Mouse (Mus musculus) bone marrow, adult 2 months (tissue): Measurements from ENCODE around the gene Ank2. TPM values are rescaled to one million over a fixed set of nuclear protein-coding genes. Genes with fewer than 3 reads are reported as not detected.

Source experiments
- H3K27ac ChIP-seq: fragments of 200-500 bp; 2 replicates; pipeline ENCODE4 v1.5.1; 2012; ENCODE audit warnings: low read depth, mild to moderate bottlenecking, control low read depth, inconsistent platforms, low read length; ENCODE audit not compliant: control insufficient read depth, poor library complexity, insufficient read depth
- H3K4me1 ChIP-seq: fragments of 200-500 bp; 2 replicates; pipeline ENCODE4 v1.6.1; 2011; ENCODE audit warnings: low read length; ENCODE audit not compliant: control insufficient read depth, insufficient read depth
- H3K4me3 ChIP-seq: fragments of 200-500 bp; replicated peaks from 2 replicates; pipeline ENCODE3; 2011; ENCODE audit warnings: mild to moderate bottlenecking, low read depth, low read length, control low read depth; ENCODE audit not compliant: control insufficient read depth
- CTCF ChIP-seq: fragments of 200-500 bp; IDR thresholded peaks from 2 replicates; pipeline ENCODE4 v1.5.1; 2011; ENCODE audit warnings: low read length, control low read depth; ENCODE audit not compliant: control insufficient read depth, insufficient read depth
- POLR2A ChIP-seq: fragments of 200-500 bp; IDR thresholded peaks from 2 replicates; pipeline ENCODE4 v1.6.1; 2011; ENCODE audit warnings: low read depth, mild to moderate bottlenecking, control low read depth, low read length, borderline replicate concordance; ENCODE audit not compliant: control insufficient read depth
- WGBS: fragments of 180-500 bp; shearing (Covaris S2); methylation state at CpG from one replicate; pipeline ENCODE4 v1.1.7; 2018; 5-methylcytosine and 5-hydroxymethylcytosine counted together
- polyA plus RNA-seq: library from polyadenylated mRNA; stranded (reverse); fragments of >200 nt; gene quantifications from 2 replicates; pipeline ENCODE4 v1.2.4, GENCODE M21; 2011; ENCODE audit warnings: low replicate concordance; ENCODE audit not compliant: missing spikeins, insufficient read depth, insufficient read length

Ank2 gene
- polyA plus RNA-seq, 1 experiment, result 5.5 TPM

DNA sequence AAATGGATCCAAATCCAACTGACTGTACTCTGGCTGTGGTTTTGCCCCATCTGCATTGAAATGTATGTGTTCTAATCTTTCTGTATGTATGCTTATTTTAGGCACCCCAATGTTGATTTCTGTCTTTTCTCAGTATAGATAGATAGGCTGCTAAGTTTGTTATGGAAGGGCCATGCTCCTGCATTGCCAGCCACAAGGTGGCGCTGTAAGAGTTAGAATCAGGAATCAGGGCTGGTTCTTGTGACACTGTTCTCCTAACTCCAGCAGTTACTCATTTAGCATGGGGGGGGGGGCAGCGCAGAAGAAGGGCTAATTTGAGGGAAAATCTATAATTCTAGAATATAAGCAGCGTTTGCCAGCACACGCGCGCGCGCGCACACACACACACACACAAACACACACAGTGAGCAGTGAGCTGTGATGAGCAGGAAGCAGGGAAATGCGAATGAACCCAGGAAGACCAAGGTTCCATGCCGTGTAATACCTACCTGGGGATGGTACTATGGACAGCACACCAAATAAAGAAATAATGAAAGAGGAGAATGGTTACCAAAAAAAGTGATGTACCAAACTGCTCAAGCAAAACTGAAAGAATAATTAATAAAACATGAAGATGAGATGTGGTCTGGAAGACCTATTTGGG lies 520.3 kb downstream of the Ank2 start:
- H3K27ac ChIP-seq, result no peak overlapping the region
- TF ChIP-seq CTCF (peak; percentile 62), POLR2A (no peak)
- WGBS, result 64% methylated on average over 11 of the region's 11 CpGs

DNA sequence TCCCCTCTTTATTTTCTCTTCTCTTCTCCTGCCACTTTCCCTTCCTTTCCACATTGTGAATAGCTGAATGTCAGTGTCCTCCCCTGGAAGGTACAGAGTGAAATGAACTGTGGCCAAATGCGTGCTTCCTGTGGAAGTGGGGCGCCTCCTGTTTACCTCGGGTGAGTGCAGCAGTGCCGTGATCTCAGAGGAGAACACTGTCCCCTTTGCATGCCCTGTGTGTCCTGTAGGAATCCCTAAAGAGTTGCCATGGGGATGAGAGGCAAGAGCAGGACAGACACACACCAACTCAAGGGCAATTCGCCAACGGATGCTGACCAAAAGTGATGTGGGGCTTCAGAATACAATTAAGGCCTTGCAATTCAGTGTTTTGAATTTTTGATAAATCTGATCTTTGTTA lies 521.8 kb downstream of the Ank2 start:
- Histone ChIP-seq H3K27ac (no peak overlapping the region), H3K4me1 (no peaks in the 10 kb centered on the region), H3K4me3 (no peak overlapping the region)
- 47% methylated on average over 6 of the region's 6 CpGs for WGBS
- TF ChIP-seq CTCF (no peak), POLR2A (no peak)

More for the DNA sequence above, 520.3 kb downstream of the Ank2 start:
- Histone ChIP-seq H3K4me1 (no peaks in the 10 kb centered on the region), H3K4me3 (no peak overlapping the region)

- TF ChIP-seq CTCF (no peak), POLR2A (no peak)
- H3K4me1 ChIP-seq, result no peaks in the 10 kb centered on the region
- H3K4me3 ChIP-seq, result no peak overlapping the region
- 90% methylated on average over 16 of the region's 16 CpGs for WGBS
- no peak overlapping the region for H3K27ac ChIP-seq
Measured at GRCm38 (mm10) chr3:126976793-126977192, 522.4 kb downstream of the Ank2 start.

GRCm38 (mm10) chr3:126975409-126975808 lies 523.7 kb downstream of the Ank2 start:
- WGBS, result 84% methylated on average over 5 of the region's 5 CpGs
- Histone ChIP-seq H3K4me1 (no peaks in the 10 kb centered on the region), H3K27ac (no peak overlapping the region), H3K4me3 (no peak overlapping the region)
- no peak for TF ChIP-seq CTCF
- no peak for TF ChIP-seq POLR2A

DNA sequence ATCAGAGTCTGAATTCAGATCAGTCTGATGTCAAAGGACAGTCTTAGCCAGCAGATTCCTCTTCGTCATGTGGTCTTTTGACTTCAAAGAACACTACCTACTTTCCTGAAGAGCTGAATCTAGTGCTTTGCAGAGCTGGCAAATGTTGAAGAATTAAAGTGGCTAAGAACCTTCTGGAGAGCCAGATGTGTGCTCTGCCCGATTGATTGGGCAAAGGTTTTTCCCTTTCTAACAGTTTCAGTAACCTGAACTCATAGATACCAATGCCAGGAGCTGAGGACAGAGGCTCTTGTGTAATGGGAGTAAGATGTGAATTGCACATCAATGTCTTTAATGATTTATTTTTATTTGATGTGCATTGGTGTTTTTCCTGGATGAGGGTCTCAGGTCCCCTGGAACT lies 525.6 kb downstream of the Ank2 start:
- Histone ChIP-seq H3K27ac (no peak overlapping the region), H3K4me1 (no peaks in the 10 kb centered on the region), H3K4me3 (no peak overlapping the region)
- no peak for TF ChIP-seq POLR2A
- TF ChIP-seq CTCF, result no peak
- 71% methylated on average over 2 of the region's 2 CpGs for WGBS

DNA sequence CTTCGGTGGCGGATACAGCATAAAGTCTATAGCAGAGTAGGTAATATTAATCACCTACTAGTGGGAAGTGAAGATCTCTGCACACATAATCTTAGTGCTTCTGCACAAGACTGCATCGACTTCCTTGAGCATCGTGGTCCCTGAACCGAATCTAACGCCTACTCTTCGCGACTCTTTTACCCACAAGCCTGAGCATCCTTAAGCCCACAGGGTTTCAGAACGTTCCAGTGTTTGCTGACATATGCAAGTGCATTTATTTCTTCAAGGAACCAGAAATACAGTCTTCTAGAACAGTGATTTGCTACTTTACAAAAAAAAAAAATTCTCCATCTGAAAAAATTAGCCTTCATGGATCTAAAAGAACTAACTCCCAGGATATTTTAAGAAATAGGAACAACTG lies 527.6 kb downstream of the Ank2 start:
- H3K4me3 ChIP-seq, result no peak overlapping the region
- H3K4me1 ChIP-seq, result no peaks in the 10 kb centered on the region
- no peak overlapping the region for H3K27ac ChIP-seq
- WGBS, result 86% methylated on average over 9 of the region's 9 CpGs
- TF ChIP-seq CTCF (no peak), POLR2A (no peak)

- H3K4me1 ChIP-seq, result no peaks in the 10 kb centered on the region
- H3K27ac ChIP-seq, result no peak overlapping the region
- TF ChIP-seq CTCF (no peak), POLR2A (no peak)
- H3K4me3 ChIP-seq, result no peak overlapping the region
- 79% methylated on average over 2 of the region's 2 CpGs for WGBS
Measured at GRCm38 (mm10) chr3:126968721-126969120, 530.4 kb downstream of the Ank2 start.

DNA sequence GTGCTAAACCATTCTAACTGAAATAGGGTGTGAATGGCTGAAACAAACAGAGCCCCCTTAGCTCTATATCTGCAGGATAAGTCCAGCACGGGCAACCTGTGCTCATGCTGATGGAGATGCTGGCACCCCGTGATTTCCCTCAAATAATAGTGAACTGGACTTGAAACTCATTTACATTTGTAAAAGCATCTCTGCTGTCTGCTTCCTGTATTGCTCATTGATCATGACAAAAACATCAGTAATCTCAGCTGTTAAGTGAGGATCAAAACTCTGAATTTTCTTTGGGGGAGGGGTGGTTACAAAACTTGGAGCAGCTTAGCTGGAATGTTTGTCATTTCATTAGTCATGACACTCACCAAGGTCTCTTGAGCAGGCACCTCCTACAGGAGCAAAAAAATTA lies 533.4 kb downstream of the Ank2 start:
- Histone ChIP-seq H3K4me1 (no peaks in the 10 kb centered on the region), H3K27ac (no peak overlapping the region), H3K4me3 (no peak overlapping the region)
- TF ChIP-seq POLR2A, result no peak
- TF ChIP-seq CTCF, result no peak
- WGBS, result 78% methylated on average over 2 of the region's 2 CpGs

DNA sequence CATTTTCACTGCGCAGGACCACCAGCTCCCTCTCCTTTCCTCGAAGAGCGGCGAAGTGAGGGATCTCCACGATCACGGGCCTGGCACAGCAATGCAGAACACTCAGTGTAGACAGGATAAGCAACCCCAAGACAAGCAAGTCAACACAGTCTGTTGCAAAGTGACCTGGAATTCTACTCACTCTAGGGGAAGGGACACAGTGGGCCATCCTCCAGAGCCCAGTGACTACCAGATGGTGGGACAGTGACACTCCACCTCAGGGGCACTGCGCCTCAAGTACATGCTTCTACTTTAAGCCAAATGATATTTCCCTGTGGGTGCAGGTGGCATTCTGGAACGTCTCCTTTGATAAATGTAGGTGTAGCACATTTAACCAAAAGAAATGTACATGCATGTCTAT lies 536.8 kb downstream of the Ank2 start:
- TF ChIP-seq CTCF, result no peak
- TF ChIP-seq POLR2A, result no peak
- Histone ChIP-seq H3K4me1 (no peaks in the 10 kb centered on the region), H3K4me3 (no peak overlapping the region), H3K27ac (no peak overlapping the region)
- 86% methylated on average over 8 of the region's 8 CpGs for WGBS
